Mouse (Mus musculus): ENCODE measurements around the gene Ier3. TPM values are rescaled to one million over a fixed set of nuclear protein-coding genes. Genes with fewer than 3 reads are reported as not detected.

The Ier3 gene
- total RNA-seq, 1 experiment from 2014 or later, result 26.3 TPM

DNA sequence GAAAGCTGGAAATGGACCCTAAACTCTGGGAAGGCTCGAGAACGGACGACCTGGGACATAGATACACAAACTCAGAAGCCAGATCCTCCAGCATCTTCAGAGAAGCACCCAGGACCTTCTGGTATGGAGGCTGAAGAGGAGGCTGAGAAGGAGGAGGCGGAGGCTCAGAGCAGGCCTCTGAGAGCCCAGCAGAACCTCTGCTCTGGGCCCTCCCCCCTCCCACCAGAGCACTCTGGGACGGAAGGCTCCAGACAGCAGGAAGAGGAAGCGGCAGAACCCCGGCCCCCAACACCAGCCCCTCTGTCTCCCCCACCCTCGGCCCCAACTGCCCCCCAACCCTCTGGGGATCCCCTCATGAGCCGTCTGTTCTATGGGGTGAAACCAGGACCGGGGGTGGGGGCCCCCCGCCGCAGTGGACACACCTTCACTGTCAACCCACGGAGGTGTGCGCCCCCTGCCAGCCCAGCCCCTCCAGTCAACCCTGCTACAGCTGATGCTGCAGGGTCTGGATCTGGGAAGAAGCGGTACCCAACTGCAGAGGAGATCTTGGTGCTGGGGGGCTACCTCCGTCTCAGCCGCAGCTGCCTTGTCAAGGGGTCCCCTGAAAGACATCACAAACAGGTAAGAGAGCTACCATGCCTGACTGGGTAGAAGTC lies 46.8 kb downstream of the Ier3 start:
- peak; percentile 58 for DNase-seq

DNA sequence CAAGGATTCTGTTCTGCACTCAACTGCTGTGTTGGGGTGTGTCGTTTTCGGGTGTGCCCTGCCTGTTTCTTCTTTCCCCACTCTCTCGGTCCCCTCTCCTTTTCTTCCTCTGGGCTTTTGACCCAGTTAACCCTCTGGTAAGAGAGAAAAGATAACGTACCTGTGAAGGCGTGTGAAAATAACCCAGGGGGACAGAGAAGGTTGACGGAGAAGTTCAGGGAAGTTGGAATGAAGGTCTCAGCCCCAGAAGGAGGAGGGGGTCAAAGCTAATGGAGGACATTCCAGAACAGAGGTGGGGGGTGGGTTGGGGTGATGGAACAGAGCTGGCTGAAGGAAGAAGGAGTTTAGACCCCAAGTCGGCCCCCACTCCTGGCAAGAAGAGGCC lies 47.5 kb downstream of the Ier3 start:
- DNase-seq, result no peak

DNA sequence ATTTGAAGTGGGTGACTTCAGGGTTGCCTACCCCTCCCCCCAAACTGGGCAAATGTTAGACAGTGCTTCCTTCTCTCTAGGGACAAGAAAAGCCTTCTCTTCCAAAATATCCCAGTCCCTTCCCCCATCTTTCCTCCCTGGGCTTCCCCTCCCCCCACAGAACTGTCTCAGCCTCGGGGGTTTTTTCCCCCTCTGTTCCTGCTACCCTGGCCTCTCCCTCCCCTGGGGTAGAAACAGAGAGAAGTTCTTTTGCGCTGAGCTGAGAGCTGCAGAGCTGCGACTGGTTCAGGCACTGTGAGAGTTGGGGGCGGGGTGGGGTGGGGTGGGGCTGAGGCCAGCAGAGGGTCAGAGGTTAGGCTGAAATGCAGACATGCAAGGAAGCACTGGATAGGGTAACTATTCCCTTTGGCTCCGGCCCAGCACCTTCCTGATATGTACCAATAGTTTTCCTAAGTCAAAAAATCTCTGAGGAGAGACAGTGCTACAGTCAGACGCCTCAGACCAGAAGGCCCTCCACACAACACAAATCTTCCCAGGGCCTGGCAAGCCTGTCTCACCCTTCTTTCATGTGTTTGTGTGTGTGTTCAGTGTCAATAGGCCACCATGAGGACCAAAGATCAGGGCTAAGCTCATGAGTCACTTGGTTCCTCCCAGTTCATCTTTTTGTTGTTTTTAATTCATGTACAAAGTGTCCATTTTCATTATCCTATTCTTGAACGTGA lies 48.0 kb downstream of the Ier3 start:
- DNase-seq, result peak; percentile 67

DNA sequence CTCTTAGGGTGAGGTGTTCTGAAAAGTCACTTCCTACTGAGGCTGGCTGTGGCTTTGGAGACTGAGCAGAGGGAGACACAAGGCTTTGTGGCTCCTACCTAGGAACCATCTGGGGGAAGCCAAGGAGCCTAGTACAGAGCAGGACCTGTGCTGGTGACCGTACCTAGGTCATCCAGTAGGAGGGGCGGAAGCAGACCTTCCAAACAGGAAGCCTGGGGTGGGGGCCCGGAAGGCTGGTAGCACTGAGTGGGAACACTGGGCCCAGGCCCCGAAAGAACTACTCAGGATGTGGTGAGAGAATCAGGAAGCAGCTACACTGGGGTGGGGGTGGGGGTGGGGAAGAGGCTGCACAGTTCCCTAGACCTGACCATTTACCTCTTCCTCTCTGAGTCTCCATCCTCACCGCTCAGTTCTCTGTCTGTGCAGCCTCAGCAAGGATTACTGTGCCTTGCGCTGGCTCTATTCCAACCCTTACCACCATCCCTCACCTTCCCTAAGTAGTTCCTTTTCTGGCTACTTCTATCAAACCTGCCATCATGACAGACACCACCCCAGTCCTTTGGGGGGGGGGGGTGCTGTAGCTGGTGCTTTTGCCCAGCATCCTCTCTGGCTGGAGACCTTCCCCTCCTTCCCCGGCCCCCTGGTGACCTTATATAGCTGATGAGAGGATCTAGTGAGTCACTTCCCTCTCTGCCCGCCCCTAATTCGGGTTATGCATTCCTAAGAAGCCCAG lies 48.8 kb downstream of the Ier3 start:
- DNase-seq, result peak; percentile 77

DNA sequence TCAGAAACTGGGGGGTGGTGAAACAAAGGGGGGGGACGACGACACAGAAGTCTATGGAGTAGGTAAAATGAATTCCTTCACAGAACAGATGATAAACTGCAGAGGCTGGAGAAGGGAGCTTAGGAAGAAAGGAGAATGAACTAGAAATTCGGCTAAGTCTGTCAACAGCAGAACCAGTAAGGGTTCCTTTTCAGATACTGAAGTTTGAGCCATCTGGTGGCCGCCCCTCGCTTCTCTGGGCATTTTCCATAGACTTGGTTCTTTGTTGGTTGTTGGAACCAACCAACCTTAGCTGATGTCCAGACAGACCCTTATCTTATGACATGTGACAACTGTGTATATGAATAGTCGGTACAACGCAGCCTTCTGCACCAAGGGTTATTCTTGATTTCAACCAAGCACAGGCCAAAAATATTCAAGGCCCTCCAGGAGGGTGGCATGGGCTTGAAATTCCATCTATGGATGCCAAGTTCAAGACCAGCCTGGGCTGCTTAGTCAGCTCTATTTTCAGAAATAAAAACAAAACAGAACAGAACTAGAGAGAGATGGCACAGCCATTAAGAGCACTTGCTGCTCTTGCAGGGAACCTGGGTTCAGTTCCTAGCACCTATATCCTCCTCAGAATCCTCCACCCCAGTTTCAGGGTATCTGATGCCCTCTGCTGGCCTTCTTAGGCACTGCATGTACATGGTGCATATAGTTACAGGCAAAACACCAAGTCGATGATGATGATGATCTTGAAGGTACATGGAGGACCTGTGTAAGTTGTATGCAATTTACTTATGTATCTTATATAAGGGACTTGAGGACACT lies 49.6 kb downstream of the Ier3 start:
- DNase-seq, result peak; percentile 70

Small RNAs within 50 kb of the gene (microRNA-seq; reads per million reads assigned to microRNA genes)
- 0.43 to 1.1 reads per million in 2 experiments for gene Gm28033

Other genes with a start within 250 kb of the Ier3 start
- not detected in 2 replicates for gene Sfta2, start 220.1 kb upstream of the Ier3 start, total RNA-seq (2021)
- not detected in 2 replicates for gene Gm9573, start 195.0 kb upstream of the Ier3 start, total RNA-seq (2021)
- not detected in 2 replicates for gene Mucl3, start 178.0 kb upstream of the Ier3 start, total RNA-seq (2021)
- gene Vars2, start 154.1 kb upstream of the Ier3 start, total RNA-seq (2021), result 49.6 and 52.0 TPM in 2 replicates
- gene Gtf2h4, start 147.9 kb upstream of the Ier3 start, total RNA-seq (2021), result 24.3 and 24.7 TPM in 2 replicates
- 36.3 and 36.4 TPM in 2 replicates for gene Ddr1, start 117.1 kb upstream of the Ier3 start, total RNA-seq (2021)
- gene Flot1, start 1.5 kb downstream of the Ier3 start, total RNA-seq (2021), result 52.4 and 59.5 TPM in 2 replicates
- gene Tubb5, start 16.6 kb downstream of the Ier3 start, total RNA-seq (2021), result 285 and 320 TPM in 2 replicates
- gene Mdc1, start 19.8 kb downstream of the Ier3 start, total RNA-seq (2021), result 20.6 and 21.9 TPM in 2 replicates
- gene Nrm, start 39.6 kb downstream of the Ier3 start, total RNA-seq (2021), result 10.6 and 15.9 TPM in 2 replicates
- 29.5 and 44.4 TPM in 2 replicates for gene Ppp1r18, start 43.9 kb downstream of the Ier3 start, total RNA-seq (2021)
- 40.2 and 41.1 TPM in 2 replicates for gene Dhx16, start 58.1 kb downstream of the Ier3 start, total RNA-seq (2021)
- 73.6 and 79.5 TPM in 2 replicates for gene 2310061I04Rik, start 75.7 kb downstream of the Ier3 start, total RNA-seq (2021)
- 29.0 and 31.5 TPM in 2 replicates for gene Atat1, start 88.4 kb downstream of the Ier3 start, total RNA-seq (2021)
- gene Mrps18b, start 94.7 kb downstream of the Ier3 start, total RNA-seq (2021), result 108 and 114 TPM in 2 replicates
- 91.4 and 97.7 TPM in 2 replicates for gene Ppp1r10, start 94.8 kb downstream of the Ier3 start, total RNA-seq (2021)
- 92.5 and 100 TPM in 2 replicates for gene Abcf1, start 148.1 kb downstream of the Ier3 start, total RNA-seq (2021)
- gene Gnl1, start 158.2 kb downstream of the Ier3 start, total RNA-seq (2021), result 42.7 and 48.7 TPM in 2 replicates
- gene Prr3, start 158.6 kb downstream of the Ier3 start, total RNA-seq (2021), result 24.3 and 24.7 TPM in 2 replicates
- 4.6 and 8.2 TPM in 2 replicates for gene H2-T24, start 198.9 kb downstream of the Ier3 start, total RNA-seq (2021)
- 44.2 and 52.7 TPM in 2 replicates for gene H2-T23, start 211.2 kb downstream of the Ier3 start, total RNA-seq (2021)
- 23.3 and 27.6 TPM in 2 replicates for gene H2-T22, start 221.1 kb downstream of the Ier3 start, total RNA-seq (2021)
- gene Gm6034, start 221.3 kb downstream of the Ier3 start, total RNA-seq (2021), result not detected in 2 replicates
- gene Gm11127, start 236.7 kb downstream of the Ier3 start, total RNA-seq (2021), result 2.2 and 3.0 TPM in 2 replicates

Data from adrenal gland, postnatal 14 days (tissue).